Mouse (Mus musculus) forelimb bud, embryonic 11.5 days (tissue): ENCODE data around the gene Lsamp.

Experiments used
- DNase-seq: peaks from one replicate; pipeline ENCODE4 v3.0.0-alpha.2; 2012; ENCODE audit warnings: low read depth, low spot score

Gene Lsamp

GRCm38 (mm10) chr16:40271859-40272258, 287.7 kb downstream of the Lsamp start:
- peak; percentile 8 for DNase-seq

DNA sequence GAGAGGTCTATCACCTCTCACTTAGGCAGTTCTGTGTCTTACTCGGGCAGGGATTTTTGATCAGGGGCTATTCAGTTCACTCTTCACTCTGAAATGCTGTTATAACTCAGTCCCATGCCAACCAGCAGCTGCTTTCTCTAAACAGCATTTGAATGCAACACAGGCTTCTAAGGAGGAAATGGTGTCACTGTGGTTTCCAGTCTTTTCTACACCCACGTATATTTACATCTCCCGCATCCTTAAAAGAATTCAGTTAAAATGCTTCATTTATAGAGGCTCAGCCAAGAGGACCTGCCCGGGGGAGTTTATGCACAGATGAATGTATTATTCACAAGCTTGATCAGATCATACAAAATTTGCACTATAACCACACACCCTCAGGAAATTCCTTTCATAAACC, 306.0 kb downstream of the Lsamp start:
- DNase-seq = no peak

DNA sequence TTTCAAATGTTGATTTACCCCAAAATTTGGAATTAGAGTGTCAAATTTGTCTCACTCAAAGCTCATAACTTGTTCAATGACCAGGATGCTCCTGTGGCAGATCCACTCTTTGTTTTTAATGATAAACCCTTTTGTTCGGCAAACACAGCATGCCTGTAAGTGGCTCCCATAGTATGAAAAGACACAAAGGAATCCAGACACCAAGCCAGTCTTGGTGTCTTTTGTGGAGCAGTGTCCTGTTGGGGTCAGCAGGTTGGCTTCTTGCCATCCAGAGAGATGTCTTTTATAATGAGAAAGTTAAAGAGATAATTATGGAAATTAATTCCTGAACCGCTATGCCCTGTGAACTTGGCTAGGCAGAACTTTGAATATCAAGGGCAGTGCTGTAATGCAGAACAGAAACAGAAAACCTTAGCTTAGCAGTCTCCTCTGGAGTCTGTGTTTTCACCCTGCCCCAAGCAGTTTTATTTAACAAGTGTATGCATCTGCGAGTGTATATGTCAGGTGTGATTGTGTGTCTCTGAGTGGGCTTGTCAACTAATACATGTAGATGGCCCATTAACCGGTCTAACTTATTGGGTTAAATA, 310.2 kb downstream of the Lsamp start:
- no peak for DNase-seq

- no peak for DNase-seq
Observed at GRCm38 (mm10) chr16:40295240-40295639, 311.1 kb downstream of the Lsamp start.

DNA sequence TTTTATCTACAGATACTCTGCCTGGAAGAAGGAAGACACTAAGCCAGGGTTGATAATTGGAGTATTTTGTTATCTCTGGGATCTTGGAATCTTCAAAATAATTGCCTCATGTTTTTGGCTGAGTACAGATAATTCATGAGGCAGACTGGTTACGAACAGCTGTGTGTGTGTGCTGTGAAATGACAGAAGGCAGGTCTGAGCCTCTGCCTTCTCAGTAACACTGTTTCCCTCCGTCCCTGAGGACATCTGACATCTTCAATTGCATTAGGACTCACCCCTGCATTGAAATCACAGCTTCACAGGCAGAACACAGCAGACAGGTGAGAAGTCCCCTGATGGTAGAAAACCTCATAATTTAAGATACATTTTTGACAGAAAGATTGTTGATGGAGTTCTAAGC, 323.5 kb downstream of the Lsamp start:
- no peak for DNase-seq

DNA sequence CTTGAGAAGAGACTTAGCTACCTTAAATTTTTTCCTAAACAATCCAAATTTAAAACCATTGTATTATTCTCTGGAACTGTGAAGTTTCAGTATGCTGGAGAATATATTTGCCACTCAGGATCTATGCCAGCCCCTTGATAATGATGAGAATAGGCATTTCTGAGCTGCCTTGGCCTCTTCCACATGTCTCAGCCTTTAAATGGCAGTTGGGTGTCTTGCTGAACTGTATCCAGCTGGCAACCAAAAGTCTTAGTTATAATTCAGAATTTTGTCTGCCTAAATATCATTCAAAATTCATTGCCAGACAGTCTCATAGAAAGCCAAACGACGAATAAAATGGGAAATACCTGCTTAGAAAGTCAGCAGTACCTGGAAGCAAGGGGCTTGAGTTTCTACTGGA, 332.0 kb downstream of the Lsamp start:
- DNase-seq = no peak

DNA sequence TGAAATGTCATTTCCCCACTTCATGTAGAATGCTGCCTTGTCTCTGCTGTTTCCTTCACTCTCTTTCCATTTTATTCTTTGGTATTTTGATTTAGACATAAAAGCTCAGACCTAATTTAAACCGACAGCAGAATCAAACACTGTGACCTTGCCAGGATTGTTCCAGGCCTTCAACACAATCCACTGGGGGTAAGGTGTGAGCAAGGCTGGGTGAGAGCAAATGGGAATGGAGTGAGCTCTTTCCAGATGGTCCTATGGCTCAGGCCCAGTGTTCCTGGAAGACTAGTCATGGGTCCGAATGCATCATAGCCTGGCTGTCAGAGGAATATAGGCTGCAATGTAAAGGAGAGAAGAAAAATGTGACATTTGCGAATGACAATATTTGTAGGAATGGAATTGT, 340.6 kb downstream of the Lsamp start:
- DNase-seq = no peak

DNA sequence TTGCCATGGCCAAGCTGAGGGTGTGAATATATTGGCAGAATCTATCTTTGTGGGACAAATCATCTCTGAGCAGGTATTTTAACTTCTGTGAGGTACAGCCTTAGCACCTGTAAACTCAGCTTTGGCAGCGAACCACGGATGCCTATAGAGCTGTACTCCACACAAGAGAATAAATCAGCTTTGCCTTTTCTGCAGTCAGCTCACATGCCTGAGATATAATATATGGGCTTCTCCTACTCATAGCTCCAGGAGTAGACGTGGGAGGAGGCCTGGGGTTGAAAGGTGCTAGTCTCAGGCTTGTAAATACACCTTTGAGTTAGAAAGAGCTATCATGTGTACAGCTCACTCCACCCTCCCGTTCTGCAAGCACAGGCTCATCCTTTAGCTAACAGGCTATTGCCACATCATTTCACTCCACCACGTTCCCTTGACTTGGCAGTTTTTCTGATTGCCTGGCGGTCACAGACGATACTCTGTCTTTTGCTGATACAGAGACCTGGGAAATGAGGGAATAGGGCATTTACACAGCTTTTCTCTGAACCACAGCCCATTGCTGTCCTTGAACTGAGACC, 344.2 kb downstream of the Lsamp start:
- no peak for DNase-seq

DNA sequence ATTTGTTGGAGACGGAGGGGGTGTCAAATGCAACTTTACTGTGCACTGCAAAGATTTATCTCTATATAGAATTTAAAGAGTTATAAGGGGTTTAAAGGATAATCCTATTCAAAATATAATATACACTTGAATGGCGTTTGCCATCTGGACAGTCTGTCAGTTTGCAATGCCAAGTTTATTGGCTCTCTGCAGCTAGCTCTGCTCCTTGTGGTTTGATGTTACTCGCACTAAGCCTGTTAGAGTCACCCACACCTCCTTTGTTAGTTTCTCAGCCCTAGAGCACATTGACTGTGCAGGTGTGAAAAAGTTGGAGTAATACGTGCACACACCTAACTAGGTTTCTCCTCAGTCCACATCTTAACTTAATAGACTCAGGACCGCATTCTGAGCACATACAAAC, 385.5 kb downstream of the Lsamp start:
- DNase-seq = no peak

DNA sequence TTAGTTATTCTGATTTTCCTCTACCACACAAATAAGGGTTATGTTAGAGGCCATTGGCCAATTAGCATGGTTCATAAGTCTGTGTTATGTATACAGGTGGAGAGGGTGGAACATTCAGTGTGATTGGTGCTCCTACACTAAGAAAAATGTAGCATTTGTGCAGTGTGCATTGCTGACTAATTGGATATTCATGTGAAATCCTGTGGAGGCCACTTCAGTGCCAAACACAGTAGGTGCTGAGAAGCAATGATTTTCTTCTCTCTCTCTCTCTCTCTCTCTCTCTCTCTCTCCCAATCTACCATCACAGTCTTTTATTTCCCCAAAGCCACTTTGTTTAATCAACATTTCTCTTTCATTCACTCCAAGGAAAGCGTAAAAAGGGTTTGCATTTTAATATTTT, 387.1 kb downstream of the Lsamp start:
- no peak for DNase-seq

- no peak for DNase-seq
Observed at GRCm38 (mm10) chr16:40375314-40375713, 391.2 kb downstream of the Lsamp start.

DNA sequence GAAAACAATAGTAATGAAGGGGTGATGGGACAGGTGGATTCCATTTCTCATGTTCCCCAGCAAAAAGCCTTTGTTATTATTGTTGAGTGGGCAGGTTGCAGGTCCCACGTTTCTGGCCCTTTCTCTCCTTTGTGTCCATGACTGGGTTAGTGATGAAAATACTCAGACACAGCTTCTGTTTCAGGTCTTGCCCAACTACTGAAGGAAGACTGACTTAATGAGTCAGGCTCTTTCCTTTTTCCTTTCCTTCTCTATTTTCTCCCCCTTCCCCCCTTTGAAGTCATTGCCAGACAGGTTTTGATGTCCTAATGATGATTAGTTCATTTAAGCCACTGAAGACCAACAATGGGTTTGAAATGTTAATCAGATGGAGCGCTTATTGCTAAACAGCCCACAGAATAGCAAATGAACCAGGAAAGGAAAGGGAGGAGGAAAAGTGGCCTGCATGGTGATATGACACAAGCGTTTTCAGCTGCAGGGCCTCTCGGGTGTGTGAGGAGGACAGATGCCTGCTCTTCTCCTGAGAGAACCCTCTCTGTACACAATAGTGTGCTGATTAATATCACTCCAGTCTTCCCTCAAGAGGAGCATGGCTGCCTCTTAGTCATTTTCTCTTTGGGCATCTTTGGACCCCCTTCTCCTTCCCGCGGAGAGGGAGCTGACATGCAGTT, 393.1 kb downstream of the Lsamp start:
- DNase-seq = no peak

GRCm38 (mm10) chr16:40392106-40392505, 407.9 kb downstream of the Lsamp start:
- no peak for DNase-seq

GRCm38 (mm10) chr16:40399531-40399930, 415.4 kb downstream of the Lsamp start:
- DNase-seq = no peak

DNA sequence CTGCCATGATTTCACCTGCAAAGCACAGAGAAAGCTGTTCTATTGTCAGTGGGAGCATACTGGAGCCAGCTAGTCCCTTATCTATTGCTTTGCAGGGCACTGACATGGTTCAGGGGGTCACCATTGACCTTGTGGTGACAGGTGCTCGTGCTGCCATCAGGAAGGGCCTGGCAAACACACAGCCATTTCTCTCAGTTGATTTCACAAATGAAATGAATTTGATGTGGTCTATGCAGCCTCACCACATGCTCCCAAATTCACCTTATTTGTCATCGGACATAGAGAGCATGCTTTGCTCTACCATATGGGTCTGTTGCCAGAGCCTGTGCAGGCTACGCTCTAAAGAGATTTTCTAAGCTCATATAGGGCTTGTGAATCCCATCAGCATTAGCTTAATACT, 450.1 kb downstream of the Lsamp start:
- no peak for DNase-seq

DNA sequence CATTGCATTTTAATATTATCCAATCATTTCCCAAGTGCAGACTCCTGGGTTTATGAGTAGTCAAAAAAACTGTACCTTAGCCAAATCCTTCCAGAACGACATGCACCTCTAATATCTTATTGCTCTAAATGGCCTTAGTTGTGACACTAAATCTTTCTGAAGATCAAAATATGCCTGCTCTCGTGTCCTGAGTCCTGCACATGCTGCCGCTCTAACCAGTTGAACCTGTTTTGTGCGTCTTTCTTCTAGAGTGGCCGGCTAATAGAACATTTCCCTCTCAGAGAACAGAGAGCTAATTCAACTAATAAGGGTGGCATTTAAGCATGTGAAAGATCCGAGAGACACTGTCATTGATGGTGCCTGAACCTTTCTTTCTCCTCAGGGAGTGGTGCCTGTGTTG, 452.3 kb downstream of the Lsamp start:
- no peak for DNase-seq

DNA sequence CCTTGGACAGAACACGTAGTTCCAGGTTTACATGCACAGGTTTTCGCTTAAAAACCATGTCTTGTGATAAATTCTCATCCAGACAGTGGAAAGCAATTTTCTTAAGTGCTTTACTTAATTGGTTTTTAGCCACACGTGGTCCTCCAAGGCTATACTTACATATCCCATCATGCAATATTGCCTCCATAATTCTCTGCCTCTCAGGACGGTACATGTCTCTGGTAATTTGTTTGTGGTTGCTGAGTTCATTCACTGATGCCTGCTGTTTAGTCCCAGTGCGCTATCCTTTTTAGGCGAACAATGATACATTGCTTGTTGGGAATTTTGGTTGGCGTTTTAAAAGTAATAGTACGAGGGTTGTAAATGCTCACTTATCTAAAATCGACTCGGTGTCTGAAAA, 453.7 kb downstream of the Lsamp start:
- DNase-seq = no peak

DNA sequence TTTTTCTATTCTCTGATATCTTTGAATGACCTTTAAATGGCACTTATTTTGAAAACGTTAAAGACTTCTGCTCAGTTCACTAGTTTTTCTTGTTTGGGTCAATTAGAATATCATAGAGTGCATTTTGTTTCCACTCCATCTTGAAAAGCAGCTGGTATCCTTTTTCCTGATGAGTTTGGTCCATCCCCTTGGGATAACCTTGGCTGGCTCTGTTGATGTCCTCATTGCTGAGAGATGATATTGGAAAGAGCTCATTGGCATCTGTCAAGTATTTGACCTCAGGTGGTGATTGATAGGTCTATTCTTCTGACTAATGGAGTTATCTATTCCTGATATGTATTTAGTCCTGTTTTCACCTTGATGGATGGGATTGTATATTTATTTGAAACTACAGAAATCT, 454.7 kb downstream of the Lsamp start:
- no peak for DNase-seq

GRCm38 (mm10) chr16:40446587-40446986, 462.4 kb downstream of the Lsamp start:
- DNase-seq = no peak

DNA sequence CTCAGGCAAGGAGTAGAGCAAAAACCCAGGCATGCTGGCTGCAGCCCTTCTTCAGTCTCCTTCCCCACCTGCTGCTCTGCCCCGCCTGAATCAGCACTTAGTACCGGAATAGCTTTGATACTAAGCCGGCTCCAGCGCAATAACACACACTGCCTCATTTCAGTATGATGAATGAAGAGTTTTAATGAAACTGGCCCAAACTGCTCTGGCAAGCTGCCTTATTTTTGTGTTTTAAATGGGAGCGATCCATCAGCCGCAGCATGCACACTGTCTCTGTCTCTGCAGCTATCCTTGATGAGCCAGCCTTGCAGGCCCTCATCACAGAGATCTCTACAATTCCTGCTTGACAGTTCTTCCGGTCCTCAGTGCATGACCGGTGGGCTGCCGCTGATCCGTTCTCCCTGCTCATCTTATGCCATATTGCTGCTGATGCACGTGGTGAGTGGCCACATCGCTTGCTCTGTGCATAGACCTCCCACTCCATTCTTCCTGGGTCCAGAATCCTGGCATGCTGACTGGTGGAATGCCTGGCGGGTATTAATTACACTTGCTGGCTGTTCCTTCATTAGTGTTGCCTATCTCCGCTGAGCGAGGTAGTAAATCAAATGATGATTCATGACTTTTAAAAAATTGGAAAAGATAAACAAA, 479.4 kb downstream of the Lsamp start:
- no peak for DNase-seq

DNA sequence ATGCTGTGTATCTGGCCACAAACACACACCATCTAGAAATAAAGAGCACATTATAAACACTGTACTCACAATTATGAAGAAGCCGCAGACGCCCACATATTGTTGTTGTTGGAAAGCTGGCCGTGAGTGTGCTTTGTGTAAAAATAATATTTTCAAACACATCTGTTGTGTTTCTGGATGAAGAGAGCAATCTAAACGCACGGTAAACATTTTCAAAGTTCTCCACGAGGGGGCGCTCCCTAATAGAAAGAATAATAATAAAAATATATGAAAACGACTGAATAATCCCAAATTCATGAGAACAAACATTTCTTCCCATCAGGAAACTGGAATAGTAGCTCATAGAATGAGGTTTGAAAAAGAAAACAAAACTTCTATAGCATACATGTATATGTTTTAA, 482.4 kb downstream of the Lsamp start:
- peak; percentile 20 for DNase-seq

GRCm38 (mm10) chr16:40470946-40471345, 486.8 kb downstream of the Lsamp start:
- DNase-seq = no peak

GRCm38 (mm10) chr16:40471967-40472366, 487.8 kb downstream of the Lsamp start:
- no peak for DNase-seq
